Mouse (Mus musculus) gastrocnemius, adult 8-10 months (tissue): ENCODE data around the gene Gm11032. TPM values are rescaled to one million over a fixed set of nuclear protein-coding genes. Genes with fewer than 3 reads are reported as not detected.

ENCODE experiments used
- total RNA-seq, 4 experiments: library from RNA; stranded (reverse); gene quantifications; 2 replicates each; pipeline ENCODE4 v1.2.4; 2022

The Gm11032 gene
- total RNA-seq, 4 experiments from 2014 or later, result not detected

Other genes starting within 250 kb of the Gm11032 start
- not detected for gene Hormad2, start 179.0 kb upstream of the Gm11032 start, total RNA-seq
- gene Mtmr3, start 25.2 kb upstream of the Gm11032 start, total RNA-seq, result 10 to 100 TPM; 45.9 to 59.7 (median 51.7) TPM
- gene Ascc2, start 17.7 kb downstream of the Gm11032 start, total RNA-seq, result 10 to 100 TPM; 15.6 to 18.7 (median 16.5) TPM
- gene Uqcr10, start 84.3 kb downstream of the Gm11032 start, total RNA-seq, result 1,000 to 10,000 TPM in 1 of 4 experiments, 100 to 1,000 TPM in 3; 882 to 1,031 (median 959) TPM
- 10 to 100 TPM; 19.6 to 26.9 (median 24.7) TPM for gene Zmat5, start 84.6 kb downstream of the Gm11032 start, total RNA-seq
- gene Cabp7, start 126.7 kb downstream of the Gm11032 start, total RNA-seq, result under 1 TPM in 2 of 4 experiments, not detected in 2; 0.10 to 0.12 TPM
- gene Nf2, start 229.5 kb downstream of the Gm11032 start, total RNA-seq, result 10 to 100 TPM; 52.9 to 62.2 (median 56.1) TPM